Mouse (Mus musculus) stomach, postnatal 0 days (tissue): ENCODE results near the gene Clk3. TPM values are rescaled to one million over a fixed set of nuclear protein-coding genes. Genes with fewer than 3 reads are reported as not detected.

ENCODE experiments used
- ATAC-seq: fragments of 200-750 bp; cut with Nextera tagmentation; 2 replicates; pipeline ENCODE4 v1.8.0; 2017; ENCODE audit not compliant: low FRiP score, low TSS enrichment
- DNase-seq: peaks from one replicate; pipeline ENCODE4 v3.0.0-alpha.2; 2016; ENCODE audit warnings: low spot score
- H3K27ac ChIP-seq: fragments of 300-500 bp; sonication (generic); replicated peaks from 2 replicates; pipeline ENCODE4 v1.5.1; 2014; ENCODE audit warnings: mild to moderate bottlenecking, control low read depth
- H3K27me3 ChIP-seq: fragments of 300-500 bp; sonication (generic); 2 replicates; pipeline ENCODE4 v1.6.1; 2014; ENCODE audit warnings: low read length; ENCODE audit not compliant: control insufficient read depth, insufficient read depth
- H3K36me3 ChIP-seq: fragments of 300-500 bp; sonication (generic); 2 replicates; pipeline ENCODE4 v1.6.1; 2014; ENCODE audit warnings: low read length, mixed read lengths; ENCODE audit not compliant: control insufficient read depth, insufficient read depth
- H3K4me1 ChIP-seq: fragments of 300-500 bp; sonication (generic); replicated peaks from 2 replicates; pipeline ENCODE4 v1.6.1; 2014; ENCODE audit warnings: antibody characterized with exemption; ENCODE audit not compliant: control insufficient read depth, insufficient read depth
- H3K4me2 ChIP-seq: fragments of 300-500 bp; sonication (generic); replicated peaks from 2 replicates; pipeline ENCODE4 v1.6.1; 2014; ENCODE audit warnings: low read depth, mild to moderate bottlenecking, control low read depth, moderate library complexity
- H3K4me3 ChIP-seq: fragments of 300-500 bp; sonication (generic); 2 replicates; pipeline ENCODE4 v1.5.1; 2014; ENCODE audit warnings: low read depth, low read length, control low read depth
- H3K9ac ChIP-seq: fragments of 300-500 bp; sonication (generic); 2 replicates; pipeline ENCODE4 v1.6.1; 2014; ENCODE audit warnings: mild to moderate bottlenecking, low read length, control low read depth, mixed read lengths
- H3K9me3 ChIP-seq: fragments of 300-500 bp; sonication (generic); 2 replicates; pipeline ENCODE4 v1.6.1; 2016; ENCODE audit warnings: low read length; ENCODE audit not compliant: control insufficient read depth
- CTCF ChIP-seq: IDR thresholded peaks from 2 replicates; pipeline ENCODE4 v1.5.1; 2016; ENCODE audit warnings: antibody characterized with exemption, low read depth, mild to moderate bottlenecking, moderate library complexity
- EP300 ChIP-seq: optimal IDR thresholded peaks from 2 replicates; pipeline ENCODE3; 2016; ENCODE audit warnings: antibody characterized with exemption
- WGBS: fragments of 180-500 bp; shearing (Covaris S2); extraction: QIAGEN DNeasy Blood & Tissue Kit; methylation state at CpG from one replicate; pipeline ENCODE4 v1.1.7; 2014; 5-methylcytosine and 5-hydroxymethylcytosine counted together
- polyA plus RNA-seq: library from polyadenylated mRNA; unstranded; fragments of >200 nt; fragmentation: Nextera tagmentation; extraction: Ambion mirVana; gene quantifications from 2 replicates; pipeline ENCODE4 v1.2.1, GENCODE M21; 2015

The Clk3 gene
- polyA plus RNA-seq: 29.4 and 38.0 TPM in 2 replicates

GRCm38 (mm10) chr9:57765364-57766351 lies at the start of gene Clk3:
Gene Clk3 (minus strand): TSS chr9:57765860.
- no peaks in the 10 kb centered on the region for H3K9me3 ChIP-seq
- H3K36me3 ChIP-seq: 0 out of 2 replicates have a peak, but pooled peaks cover 5% of the 10 kb centered on the region
- peak; percentile 48 for TF ChIP-seq CTCF
- TF ChIP-seq EP300: no peak
- H3K27me3 ChIP-seq: no peaks in the 10 kb centered on the region
- under 1% methylated on average over 92 of the region's 93 CpGs for WGBS
- DNase-seq (peak; percentile 77), ATAC-seq (peak; percentile 60; the same call in 1 of the 2 replicates)
- peak within 1 kb of the TSS; percentile 94 for H3K4me2 ChIP-seq
- peak within 1 kb of the TSS; percentile 99 for H3K27ac ChIP-seq
- peak within 1 kb of the TSS; percentile 93 for H3K4me3 ChIP-seq
- H3K9ac ChIP-seq: peak within 1 kb of the TSS; percentile 98
- H3K4me1 ChIP-seq: peaks cover 20% of the 10 kb centered on the region; the same call in 1 of the 2 replicates

- Histone ChIP-seq H3K36me3 (no peaks in the 10 kb centered on the region), H3K4me3 (no peak overlapping the region), H3K9ac (no peak overlapping the region), H3K27me3 (no peaks in the 10 kb centered on the region), H3K9me3 (no peaks in the 10 kb centered on the region), H3K4me1 (peaks cover 10% of the 10 kb centered on the region; the same call in 1 of the 2 replicates), H3K27ac (no peak overlapping the region), H3K4me2 (no peak overlapping the region)
- DNase-seq (no peak), ATAC-seq (no peak)
- WGBS: 32% methylated on average over 3 of the region's 3 CpGs
- no peak for TF ChIP-seq EP300
- TF ChIP-seq CTCF: no peak
Measured at GRCm38 (mm10) chr9:57814866-57815265, 49.2 kb upstream of the Clk3 start.

- 79% methylated on average over 1 of the region's 1 CpGs for WGBS
- no peak for TF ChIP-seq CTCF
- TF ChIP-seq EP300: no peak
- DNase-seq (no peak), ATAC-seq (no peak)
- Histone ChIP-seq H3K9me3 (no peaks in the 10 kb centered on the region), H3K4me1 (peaks cover 10% of the 10 kb centered on the region; the same call in 1 of the 2 replicates), H3K4me3 (no peak overlapping the region), H3K4me2 (no peak overlapping the region), H3K9ac (no peak overlapping the region), H3K36me3 (no peaks in the 10 kb centered on the region), H3K27me3 (no peaks in the 10 kb centered on the region), H3K27ac (no peak overlapping the region)
Measured at GRCm38 (mm10) chr9:57814014-57814413, 48.4 kb upstream of the Clk3 start.

- no peak for DNase-seq
- no peak overlapping the region for H3K27ac ChIP-seq
- no peaks in the 10 kb centered on the region for H3K27me3 ChIP-seq
- peaks cover 4% of the 10 kb centered on the region; the same call in 1 of the 2 replicates for H3K4me1 ChIP-seq
- WGBS: 56% methylated on average over 8 of the region's 8 CpGs
- no peak overlapping the region for H3K9ac ChIP-seq
- no peak for ATAC-seq
- no peaks in the 10 kb centered on the region for H3K36me3 ChIP-seq
- H3K4me3 ChIP-seq: no peak overlapping the region
- no peaks in the 10 kb centered on the region for H3K9me3 ChIP-seq
- no peak overlapping the region for H3K4me2 ChIP-seq
- TF ChIP-seq CTCF (peak; percentile 10; the same call in 1 of the 2 replicates), EP300 (no peak)
Measured at GRCm38 (mm10) chr9:57811793-57812733, 46.4 kb upstream of the Clk3 start.

- no peak overlapping the region for H3K9ac ChIP-seq
- peaks cover 3% of the 10 kb centered on the region; the same call in 1 of the 2 replicates for H3K4me1 ChIP-seq
- TF ChIP-seq CTCF (no peak), EP300 (no peak)
- 74% methylated on average over 3 of the region's 3 CpGs for WGBS
- no peaks in the 10 kb centered on the region for H3K36me3 ChIP-seq
- no peaks in the 10 kb centered on the region for H3K27me3 ChIP-seq
- ATAC-seq: no peak
- DNase-seq: no peak
- no peak overlapping the region for H3K4me3 ChIP-seq
- H3K4me2 ChIP-seq: no peak overlapping the region
- H3K27ac ChIP-seq: no peak overlapping the region
- H3K9me3 ChIP-seq: no peaks in the 10 kb centered on the region
Measured at GRCm38 (mm10) chr9:57810691-57811090, 45.0 kb upstream of the Clk3 start.
